Mouse (Mus musculus) duodenum, adult 2 months (tissue): Measurements from ENCODE around the gene Kars. TPM values are rescaled to one million over a fixed set of nuclear protein-coding genes. Genes with fewer than 3 reads are reported as not detected.

Source experiments
- polyA plus RNA-seq: library from polyadenylated mRNA; depleted of rRNA; stranded (reverse); fragments of >200 nt; gene quantifications from 2 replicates; pipeline ENCODE4 v1.2.3, GENCODE M21; 2012; ENCODE audit warnings: low replicate concordance; rRNA removed

Kars gene
- 19.8 and 22.3 TPM in 2 replicates for polyA plus RNA-seq

DNA sequence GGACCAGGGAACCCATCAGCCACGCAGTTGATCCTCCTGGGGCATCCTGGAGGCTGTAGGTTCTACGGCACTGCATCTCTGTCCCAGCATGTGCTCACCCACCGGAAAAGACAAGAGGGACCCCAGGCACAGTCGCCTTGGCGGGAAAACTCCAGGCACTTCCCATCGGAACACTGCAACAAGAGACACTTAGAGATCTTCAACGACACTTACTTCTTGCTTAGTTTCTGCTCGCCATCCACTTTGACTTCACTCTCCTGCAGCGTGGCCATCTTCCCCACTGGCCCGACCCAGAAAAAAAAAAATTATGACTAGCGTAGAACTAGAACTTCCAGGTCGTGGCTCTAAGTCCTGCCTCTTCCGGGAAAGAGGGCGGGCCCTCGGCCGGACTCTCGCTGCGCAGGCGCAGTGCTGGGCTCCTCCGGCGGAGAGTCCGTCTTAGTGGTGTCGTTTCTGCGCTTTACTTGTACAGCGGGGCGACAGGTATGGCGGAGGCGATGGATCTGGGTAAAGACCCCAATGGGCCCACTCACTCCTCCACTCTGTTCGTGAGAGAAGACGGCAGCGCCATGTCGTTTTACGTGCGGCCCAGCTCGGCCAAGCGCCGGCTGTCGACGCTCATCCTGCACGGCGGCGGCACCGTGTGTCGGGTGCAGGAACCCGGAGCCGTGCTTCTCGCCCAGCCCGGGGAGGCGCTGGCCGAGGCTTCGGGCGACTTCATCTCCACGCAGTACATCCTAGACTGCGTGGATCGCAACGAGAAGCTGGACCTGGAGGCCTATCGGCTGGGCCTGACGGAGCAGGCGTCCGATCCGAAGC, at the start of gene Kars, which contains the start of gene Terf2ip:
TSS of gene Kars (minus strand) at position 327 of the 819 bp plus-strand sequence.
TSS of gene Terf2ip (plus strand) at position 402 of the 819 bp plus-strand sequence.

GRCm38 (mm10) chr8:112014936-112015335, 3.8 kb upstream of the Kars start, which contains the start of gene Gm6793:
Gene Gm6793 (minus strand): TSS chr8:112015036.

DNA sequence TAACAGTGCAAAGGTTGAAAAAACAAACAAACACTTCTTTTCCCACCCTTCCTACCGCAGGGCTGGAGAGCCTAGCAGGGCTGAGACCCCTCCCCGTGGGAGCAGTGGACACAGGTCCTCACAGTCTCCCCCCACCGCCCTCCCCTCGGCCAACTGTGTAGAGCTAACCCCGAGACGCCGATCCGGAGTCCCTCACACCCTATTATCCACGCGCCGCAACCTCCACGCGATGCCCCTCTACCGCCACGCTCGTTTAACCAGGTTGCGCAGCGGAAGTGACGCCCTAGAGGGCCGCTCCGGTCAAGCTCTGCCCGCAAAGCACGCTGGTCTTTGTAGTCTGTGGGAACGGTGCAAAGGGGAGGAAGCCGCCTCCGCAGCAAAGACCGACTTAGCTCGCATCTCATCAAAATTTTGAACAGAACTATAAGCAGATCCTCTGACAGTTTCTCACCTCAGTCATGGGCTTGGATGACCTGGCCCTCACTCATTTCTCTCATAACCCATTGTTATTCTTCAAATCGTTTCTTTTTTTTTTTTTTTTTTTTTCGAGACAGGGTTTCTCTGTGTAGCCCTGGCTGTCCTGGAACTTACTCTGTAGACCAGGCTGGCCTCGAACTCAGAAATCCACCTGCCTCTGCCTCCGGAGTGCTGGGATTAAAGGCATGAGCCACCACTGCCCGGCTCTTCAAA, 19.0 kb downstream of the Kars start, which contains the start of gene Adat1:
TSS of gene Adat1 (minus strand) at position 290 of the 690 bp plus-strand sequence.

Other genes with a start within 250 kb of the Kars start
- gene Cfdp1, start 157.0 kb downstream of the Kars start, polyA plus RNA-seq = 0.20 and 0.54 TPM in 2 replicates
- gene Tmem170, start 134.6 kb downstream of the Kars start, polyA plus RNA-seq = 2.4 and 5.3 TPM in 2 replicates
- 0.15 and 0.17 TPM in 2 replicates for gene Chst5, start 100.9 kb downstream of the Kars start, polyA plus RNA-seq
- 0.92 and 1.2 TPM in 2 replicates for gene Tmem231, start 77.4 kb downstream of the Kars start, polyA plus RNA-seq
- 8.8 and 11.4 TPM in 2 replicates for gene Gabarapl2, start 70.6 kb downstream of the Kars start, polyA plus RNA-seq
- gene Adat1, start 19.0 kb downstream of the Kars start, polyA plus RNA-seq = 0.52 and 1.1 TPM in 2 replicates
- gene Terf2ip, start 75 bp upstream of the Kars start, polyA plus RNA-seq = 4.5 and 5.8 TPM in 2 replicates
- gene Gm6793, start 3.7 kb upstream of the Kars start, polyA plus RNA-seq = not detected in 2 replicates